Mouse (Mus musculus) adrenal gland, adult (tissue): ENCODE measurements at regions not wholly inside any gene's neighbourhood (a gene's known extent, or its start where the extent isn't known, plus 50 kb on each side); places are given as distances from the start of the nearest gene placed in this dataset.

Source experiments
- DNase-seq, 2 experiments: peaks; one replicate each; pipeline ENCODE4 v3.0.0; 2022 to 2023; ENCODE audit warnings: low spot score in 1 of 2; ENCODE audit not compliant: inconsistent age in 2 of 2

GRCm38 (mm10) chr6:16365450-16365849 is 532.8 kb downstream of the Tfec start:
- no peak for DNase-seq

GRCm38 (mm10) chr6:16362057-16362456 is 536.2 kb downstream of the Tfec start:
- no peak for DNase-seq

GRCm38 (mm10) chr6:16359881-16360711 is 538.1 kb downstream of the Tfec start:
- DNase-seq = peak in 1 of 2 experiments; percentile 25

GRCm38 (mm10) chr6:16359464-16359863 is 538.8 kb downstream of the Tfec start:
- no peak for DNase-seq

GRCm38 (mm10) chr6:16333638-16334037 is 564.6 kb downstream of the Tfec start:
- DNase-seq = no peak

- peak in 1 of 2 experiments; percentile 37 for DNase-seq
Measured at GRCm38 (mm10) chr6:16314305-16315010, 583.8 kb downstream of the Tfec start.

- no peak for DNase-seq
Measured at GRCm38 (mm10) chr6:16312915-16313314, 585.3 kb downstream of the Tfec start.

GRCm38 (mm10) chr6:16283328-16284072 is 563.0 kb downstream of the Mdfic start:
- peak in 1 of 2 experiments; percentile 4 for DNase-seq

- no peak for DNase-seq
Measured at GRCm38 (mm10) chr6:16281938-16282337, 561.5 kb downstream of the Mdfic start.
